Mouse (Mus musculus) ES-Bruce4 (cell line): ENCODE data around the gene Tex45.

Experiments used
- CTCF ChIP-seq: IDR thresholded peaks from one replicate; pipeline ENCODE4 v1.8.1; 2011; ENCODE audit warnings: low read depth, low read length
- POLR2A ChIP-seq: IDR thresholded peaks from one replicate; pipeline ENCODE4 v1.8.1; 2011; ENCODE audit warnings: low read length; ENCODE audit not compliant: insufficient read depth

GRCm38 (mm10) chr8:3531936-3532335, 61.3 kb downstream of the Tex45 start:
- no peak for TF ChIP-seq CTCF
- no peak for TF ChIP-seq POLR2A
